In genomic region chr5:136962501-136962900, GRCm38 (mm10) we compare ENCODE assay signal across 8 mouse cellular contexts. TPM values are rescaled to one million over a fixed set of nuclear protein-coding genes. Genes with fewer than 3 reads are reported as not detected.
DNase-seq lines count a peak whose midpoint lies in the region; ATAC-seq lines count a peak whose summit lies in the region.

No protein-coding gene starts in this region.

- H3K27ac ChIP-seq in hindbrain, embryonic 16.5 days (ENCODE audit: low read depth, low read length) = peak overlapping the region; percentile 96
- peak overlapping the region; percentile 80 for H3K27ac ChIP-seq in macrophage

- WGBS in hindbrain, embryonic 16.5 days = under 1% methylated on average over 10 of the region's 10 CpGs
- WGBS in macrophage (ENCODE audit: missing documents) = 0% methylated on average over 10 of the region's 10 CpGs

- peaks cover 33% of the 10 kb centered on the region for H3K79me2 ChIP-seq in macrophage (ENCODE audit: inconsistent target)

- no peaks in the 10 kb centered on the region for H3K27me3 ChIP-seq in hindbrain, embryonic 16.5 days (replicated peaks; ENCODE audit: control insufficient read depth, insufficient read depth, low read length)

- H3K9me3 ChIP-seq in hindbrain, embryonic 16.5 days (ENCODE audit: control insufficient read depth, low read length) = no peaks in the 10 kb centered on the region

- peak; percentile 90 for DNase-seq in ZHBTc4 (ENCODE audit: low read depth, low spot score)
- DNase-seq in cerebellum, postnatal 4 days (ENCODE audit: low spot score in 2 of 2) = peak; percentile 52 to 84
- peak; percentile 86 for DNase-seq in gastrocnemius, adult 18-20 months (ENCODE audit: low spot score)
- peak; percentile 74 to 82 for DNase-seq in left cerebral cortex, adult 18-20 months (ENCODE audit: low spot score in 2 of 2)
- peak; percentile 77 to 81 for DNase-seq in right cerebral cortex, adult 2 months (ENCODE audit: low spot score in 2 of 2)
- DNase-seq in urinary bladder, postnatal 25 days (ENCODE audit: low spot score) = peak; percentile 72

- H3K9ac ChIP-seq in hindbrain, embryonic 16.5 days (ENCODE audit: low read depth, low read length) = peak overlapping the region; percentile 84

- peak overlapping the region; percentile 76 for H3K4me3 ChIP-seq in hindbrain, embryonic 16.5 days (ENCODE audit: low read length)
- peak overlapping the region; percentile 89 for H3K4me3 ChIP-seq in macrophage (ENCODE audit: inconsistent target)

- peak; percentile 29; the same call in 1 of the 2 replicates for ATAC-seq in hindbrain, embryonic 16.5 days

- H3K4me1 ChIP-seq in hindbrain, embryonic 16.5 days (ENCODE audit: control insufficient read depth, insufficient read depth, low read depth, low read length) = peaks cover 12% of the 10 kb centered on the region

- H3K4me2 ChIP-seq in hindbrain, embryonic 16.5 days (ENCODE audit: low read length) = peak overlapping the region; percentile 95

- peaks cover 19% of the 10 kb centered on the region for H3K36me3 ChIP-seq in hindbrain, embryonic 16.5 days (ENCODE audit: control insufficient read depth, insufficient read depth, low read length)
- peaks cover 34% of the 10 kb centered on the region; the same call in 1 of the 2 replicates for H3K36me3 ChIP-seq in macrophage (ENCODE audit: inconsistent target)

RNA-seq across cellular contexts. Expression of gene Cldn15, which starts 3.9 kb away (rescaled TPM):
- 1 to 10 TPM; 1.6 TPM for total RNA-seq in gastrocnemius, adult 18-20 months (2021)
- 0.16 and 0.30 TPM in 2 replicates for polyA plus RNA-seq in hindbrain, embryonic 16.5 days (2015; fragmentation: Nextera tagmentation; extraction: Ambion mirVana)
- total RNA-seq in left cerebral cortex, adult 18-20 months (2021) = not detected
- under 1 TPM in 6 of 26 experiments, not detected in 20; 0.36 to 0.71 (median 0.45) TPM for total RNA-seq in macrophage (2018; cell fraction: chromatin; rRNA removed)
- under 1 TPM in 4 of 26 experiments, not detected in 22; 0.10 to 0.43 (median 0.19) TPM for total RNA-seq in macrophage (2018; cell fraction: cytosol; rRNA removed)
- under 1 TPM in 7 of 26 experiments, not detected in 19; 0.23 to 0.92 (median 0.34) TPM for total RNA-seq in macrophage (2018; cell fraction: nucleus; rRNA removed)
- not detected in 3 replicates for polyA plus RNA-seq in macrophage (2018)

RNA-seq across cellular contexts. Expression of gene Fis1, which starts 9.4 kb away (rescaled TPM):
- total RNA-seq in gastrocnemius, adult 18-20 months (2021) = 100 to 1,000 TPM; 173 to 186 TPM
- 370 and 382 TPM in 2 replicates for polyA plus RNA-seq in hindbrain, embryonic 16.5 days (2015; fragmentation: Nextera tagmentation; extraction: Ambion mirVana)
- total RNA-seq in left cerebral cortex, adult 18-20 months (2021) = 100 to 1,000 TPM; 281 to 287 TPM
- total RNA-seq in macrophage (2018; cell fraction: chromatin; rRNA removed) = 10 to 100 TPM; 18.4 to 54.2 (median 37.2) TPM
- 100 to 1,000 TPM; 161 to 234 (median 205) TPM for total RNA-seq in macrophage (2018; cell fraction: cytosol; rRNA removed)
- 10 to 100 TPM; 35.0 to 87.4 (median 55.9) TPM for total RNA-seq in macrophage (2018; cell fraction: nucleus; rRNA removed)
- polyA plus RNA-seq in macrophage (2018) = 118 to 217 TPM (median 182 TPM) in 3 replicates

RNA-seq across cellular contexts. Expression of gene Plod3, which starts 24.3 kb away (rescaled TPM):
- 10 to 100 TPM; 16.8 to 19.7 TPM for total RNA-seq in gastrocnemius, adult 18-20 months (2021)
- polyA plus RNA-seq in hindbrain, embryonic 16.5 days (2015; fragmentation: Nextera tagmentation; extraction: Ambion mirVana) = 36.3 and 39.7 TPM in 2 replicates
- 10 to 100 TPM; 32.2 to 32.8 TPM for total RNA-seq in left cerebral cortex, adult 18-20 months (2021)
- total RNA-seq in macrophage (2018; cell fraction: chromatin; rRNA removed) = 100 to 1,000 TPM in 1 of 26 experiments, 10 to 100 TPM in 24, 1 to 10 TPM in 1; 9.8 to 313 (median 46.6) TPM
- 100 to 1,000 TPM in 10 of 26 experiments, 10 to 100 TPM in 16; 58.5 to 132 (median 91.2) TPM for total RNA-seq in macrophage (2018; cell fraction: cytosol; rRNA removed)
- total RNA-seq in macrophage (2018; cell fraction: nucleus; rRNA removed) = 100 to 1,000 TPM in 21 of 26 experiments, 10 to 100 TPM in 5; 87.2 to 252 (median 145) TPM
- polyA plus RNA-seq in macrophage (2018) = 93.2 to 105 TPM (median 102 TPM) in 3 replicates

RNA-seq across cellular contexts. Expression of gene Znhit1, which starts 25.3 kb away (rescaled TPM):
- total RNA-seq in gastrocnemius, adult 18-20 months (2021) = 10 to 100 TPM; 73.3 to 76.9 TPM
- polyA plus RNA-seq in hindbrain, embryonic 16.5 days (2015; fragmentation: Nextera tagmentation; extraction: Ambion mirVana) = 144 and 156 TPM in 2 replicates
- 100 to 1,000 TPM in 1 of 2 experiments, 10 to 100 TPM in 1; 96.6 to 107 TPM for total RNA-seq in left cerebral cortex, adult 18-20 months (2021)
- total RNA-seq in macrophage (2018; cell fraction: chromatin; rRNA removed) = 10 to 100 TPM; 10.8 to 78.1 (median 37.5) TPM
- 100 to 1,000 TPM in 20 of 26 experiments, 10 to 100 TPM in 6; 78.0 to 175 (median 127) TPM for total RNA-seq in macrophage (2018; cell fraction: cytosol; rRNA removed)
- 10 to 100 TPM; 30.0 to 92.4 (median 59.2) TPM for total RNA-seq in macrophage (2018; cell fraction: nucleus; rRNA removed)
- polyA plus RNA-seq in macrophage (2018) = 81.1 to 121 TPM (median 96.1 TPM) in 3 replicates

RNA-seq across cellular contexts. Expression of gene Ift22, which starts 54.6 kb away (rescaled TPM):
- 1 to 10 TPM; 4.4 to 5.3 TPM for total RNA-seq in gastrocnemius, adult 18-20 months (2021)
- 136 and 142 TPM in 2 replicates for polyA plus RNA-seq in hindbrain, embryonic 16.5 days (2015; fragmentation: Nextera tagmentation; extraction: Ambion mirVana)
- 10 to 100 TPM; 97.1 to 99.0 TPM for total RNA-seq in left cerebral cortex, adult 18-20 months (2021)
- 10 to 100 TPM in 22 of 26 experiments, 1 to 10 TPM in 4; 4.6 to 71.3 (median 30.8) TPM for total RNA-seq in macrophage (2018; cell fraction: chromatin; rRNA removed)
- total RNA-seq in macrophage (2018; cell fraction: cytosol; rRNA removed) = 10 to 100 TPM; 14.9 to 60.6 (median 30.4) TPM
- total RNA-seq in macrophage (2018; cell fraction: nucleus; rRNA removed) = 10 to 100 TPM in 23 of 26 experiments, 1 to 10 TPM in 3; 4.8 to 55.6 (median 24.6) TPM
- 17.1 to 26.4 TPM (median 22.7 TPM) in 3 replicates for polyA plus RNA-seq in macrophage (2018)

Comparison
In these comparisons a context has a peak if more than half of its experiments do, and no peak if none do; other contexts are left out.
1. Peak in every context shown above with its lines: DNase-seq, ATAC-seq, H3K4me3 ChIP-seq and H3K27ac ChIP-seq.